Mouse (Mus musculus): ENCODE results near the gene Tmem135. TPM values are rescaled to one million over a fixed set of nuclear protein-coding genes. Genes with fewer than 3 reads are reported as not detected.

The Tmem135 gene
- polyA plus RNA-seq, 1 experiment: not detected

DNA sequence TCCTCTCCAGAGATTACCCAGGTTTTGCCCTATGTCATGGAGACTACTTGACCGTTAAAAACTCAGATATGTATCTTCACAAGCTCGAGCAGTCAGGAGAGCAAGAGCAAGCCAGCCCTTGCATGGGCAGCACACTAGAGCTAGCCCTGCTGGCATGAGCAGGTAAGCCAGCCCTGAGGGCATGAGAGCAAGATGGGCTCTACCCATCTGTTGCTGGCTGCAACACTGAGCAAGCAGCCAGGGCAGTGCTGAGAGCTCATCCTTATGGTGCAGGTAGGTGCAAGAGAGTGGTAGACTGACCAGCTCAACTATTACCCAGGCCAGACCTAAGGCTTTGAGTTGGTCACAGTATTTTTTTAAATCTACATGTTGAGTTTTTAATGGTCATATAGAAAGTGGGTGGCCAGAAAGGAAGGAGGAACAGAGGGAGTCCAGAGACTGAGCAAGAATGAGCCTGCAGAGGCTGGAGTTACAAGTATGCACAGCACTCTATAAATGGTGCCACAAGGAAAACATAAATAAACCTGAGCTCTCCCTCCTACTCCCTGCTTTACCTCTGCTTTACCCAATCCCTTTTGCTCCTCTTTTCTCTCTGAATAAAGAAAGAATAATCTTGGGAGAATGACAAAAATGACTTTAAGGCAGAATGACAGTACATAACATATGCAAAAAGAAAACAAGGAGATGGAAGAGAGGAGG, 156.9 kb downstream of the Tmem135 start:
- WGBS: 94% methylated on average over 2 of the region's 2 CpGs
- Histone ChIP-seq H3K27ac (ENCODE audit: insufficient read depth, low read depth, low read length) (no peak overlapping the region), H3K4me3 (ENCODE audit: insufficient read depth, low read depth, low read length) (no peak overlapping the region), H3K4me1 (ENCODE audit: control insufficient read depth, insufficient read depth, low read length) (peaks cover 2% of the 10 kb centered on the region; the same call in 1 of the 2 replicates)
- TF ChIP-seq CTCF (IDR thresholded peaks at IDR 0.05; ENCODE audit: insufficient read depth, low read depth, low read length) (no peak), POLR2A (IDR thresholded peaks at IDR 0.05; ENCODE audit: insufficient read depth, low read depth, low read length) (no peak)

GRCm38 (mm10) chr7:89242565-89242964, 161.5 kb downstream of the Tmem135 start:
- Histone ChIP-seq H3K27ac (ENCODE audit: insufficient read depth, low read depth, low read length) (no peak overlapping the region), H3K4me1 (ENCODE audit: control insufficient read depth, insufficient read depth, low read length) (no peaks in the 10 kb centered on the region), H3K4me3 (ENCODE audit: insufficient read depth, low read depth, low read length) (no peak overlapping the region)
- 90% methylated on average over 4 of the region's 4 CpGs for WGBS
- TF ChIP-seq CTCF (IDR thresholded peaks at IDR 0.05; ENCODE audit: insufficient read depth, low read depth, low read length) (no peak), POLR2A (IDR thresholded peaks at IDR 0.05; ENCODE audit: insufficient read depth, low read depth, low read length) (no peak)

DNA sequence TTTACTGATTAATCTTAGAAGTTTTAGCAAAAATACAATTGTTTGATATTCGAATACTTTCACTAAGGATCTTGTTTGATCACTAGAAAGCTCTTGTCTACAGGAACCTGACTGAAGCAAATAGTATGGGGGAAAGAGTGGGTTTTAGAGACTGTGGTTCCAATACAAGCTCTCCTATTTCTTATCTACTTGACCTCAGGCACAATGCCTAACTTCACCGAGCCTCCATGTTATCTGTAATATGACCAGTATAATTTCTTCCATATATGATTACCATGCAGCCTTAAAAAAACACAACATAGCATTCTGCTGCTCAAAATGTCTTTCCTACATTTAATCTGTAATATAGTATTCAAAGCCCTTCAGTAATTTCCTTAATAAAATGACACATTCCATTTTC, 161.9 kb downstream of the Tmem135 start:
- no peak overlapping the region for H3K4me3 ChIP-seq (ENCODE audit: insufficient read depth, low read depth, low read length)
- TF ChIP-seq POLR2A (IDR thresholded peaks at IDR 0.05; ENCODE audit: insufficient read depth, low read depth, low read length): no peak
- TF ChIP-seq CTCF (IDR thresholded peaks at IDR 0.05; ENCODE audit: insufficient read depth, low read depth, low read length): no peak
- WGBS: 95% methylated on average over 2 of the region's 2 CpGs

DNA sequence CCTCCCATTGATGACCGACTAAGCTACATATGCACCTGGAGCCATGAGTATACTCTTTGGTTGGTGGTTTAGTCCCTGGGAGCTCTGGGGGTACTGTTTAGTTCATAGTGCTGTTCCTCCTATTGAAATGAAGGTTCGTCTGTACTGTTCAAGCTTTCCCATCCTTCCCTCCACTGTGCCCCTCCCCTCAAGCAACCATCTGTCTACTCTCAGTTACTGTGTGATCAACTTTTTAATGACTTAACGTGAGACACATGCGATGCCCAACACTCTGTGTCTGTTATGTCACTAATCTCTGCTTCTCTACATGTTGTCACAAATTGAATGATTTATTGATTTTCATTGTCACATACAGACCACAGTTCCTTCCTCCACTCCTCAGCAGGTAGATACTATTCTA, 164.4 kb downstream of the Tmem135 start:
- WGBS: 90% methylated on average over 4 of the region's 4 CpGs
- no peak for TF ChIP-seq POLR2A (IDR thresholded peaks at IDR 0.05; ENCODE audit: insufficient read depth, low read depth, low read length)
- no peak for TF ChIP-seq CTCF (IDR thresholded peaks at IDR 0.05; ENCODE audit: insufficient read depth, low read depth, low read length)
- Histone ChIP-seq H3K4me1 (ENCODE audit: control insufficient read depth, insufficient read depth, low read length) (no peaks in the 10 kb centered on the region), H3K27ac (ENCODE audit: insufficient read depth, low read depth, low read length) (no peak overlapping the region), H3K4me3 (ENCODE audit: insufficient read depth, low read depth, low read length) (no peak overlapping the region)

More for the DNA sequence above, 161.9 kb downstream of the Tmem135 start:
- no peak overlapping the region for H3K27ac ChIP-seq (ENCODE audit: insufficient read depth, low read depth, low read length)
- H3K4me1 ChIP-seq (ENCODE audit: control insufficient read depth, insufficient read depth, low read length): no peaks in the 10 kb centered on the region

DNA sequence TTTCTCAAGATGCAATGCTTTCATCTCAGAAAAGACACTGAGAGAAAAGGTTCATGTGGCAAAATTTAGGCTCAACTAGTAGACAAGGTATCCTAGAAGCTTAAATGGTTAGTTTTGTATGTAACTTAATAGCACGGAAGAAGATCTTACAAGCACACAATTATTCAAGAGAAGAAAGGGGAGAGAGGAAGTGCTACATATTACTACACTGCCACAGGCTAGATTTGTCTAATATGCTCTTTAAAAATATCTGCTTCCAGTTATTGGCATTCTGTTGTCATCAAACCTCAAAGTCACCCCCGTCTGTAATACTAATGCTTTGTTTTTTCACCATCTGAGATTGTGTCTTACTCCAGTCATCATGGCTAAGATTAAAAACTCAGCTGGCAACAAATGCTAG, 167.4 kb downstream of the Tmem135 start:
- H3K4me1 ChIP-seq (ENCODE audit: control insufficient read depth, insufficient read depth, low read length): no peaks in the 10 kb centered on the region
- 81% methylated on average over 2 of the region's 2 CpGs for WGBS
- H3K4me3 ChIP-seq (ENCODE audit: insufficient read depth, low read depth, low read length): no peak overlapping the region
- TF ChIP-seq CTCF (IDR thresholded peaks at IDR 0.05; ENCODE audit: insufficient read depth, low read depth, low read length) (no peak), POLR2A (IDR thresholded peaks at IDR 0.05; ENCODE audit: insufficient read depth, low read depth, low read length) (no peak)
- H3K27ac ChIP-seq (ENCODE audit: insufficient read depth, low read depth, low read length): no peak overlapping the region

- WGBS: 81% methylated on average over 4 of the region's 4 CpGs
Measured at GRCm38 (mm10) chr7:89235974-89236507, 168.0 kb downstream of the Tmem135 start.

GRCm38 (mm10) chr7:89232499-89233145, 171.4 kb downstream of the Tmem135 start:
- no peak overlapping the region for H3K27ac ChIP-seq (ENCODE audit: insufficient read depth, low read depth, low read length)
- no peak overlapping the region for H3K4me3 ChIP-seq (ENCODE audit: insufficient read depth, low read depth, low read length)
- TF ChIP-seq POLR2A (IDR thresholded peaks at IDR 0.05; ENCODE audit: insufficient read depth, low read depth, low read length): no peak
- no peak for TF ChIP-seq CTCF (IDR thresholded peaks at IDR 0.05; ENCODE audit: insufficient read depth, low read depth, low read length)
- WGBS: 92% methylated on average over 3 of the region's 3 CpGs
- peaks cover under 1% of the 10 kb centered on the region; the same call in 1 of the 2 replicates for H3K4me1 ChIP-seq (ENCODE audit: control insufficient read depth, insufficient read depth, low read length)

More at GRCm38 (mm10) chr7:89235974-89236507, 168.0 kb downstream of the Tmem135 start:
- no peak overlapping the region for H3K4me3 ChIP-seq (ENCODE audit: insufficient read depth, low read depth, low read length)
- TF ChIP-seq CTCF (IDR thresholded peaks at IDR 0.05; ENCODE audit: insufficient read depth, low read depth, low read length) (no peak), POLR2A (IDR thresholded peaks at IDR 0.05; ENCODE audit: insufficient read depth, low read depth, low read length) (no peak)
- H3K4me1 ChIP-seq (ENCODE audit: control insufficient read depth, insufficient read depth, low read length): no peaks in the 10 kb centered on the region
- no peak overlapping the region for H3K27ac ChIP-seq (ENCODE audit: insufficient read depth, low read depth, low read length)

DNA sequence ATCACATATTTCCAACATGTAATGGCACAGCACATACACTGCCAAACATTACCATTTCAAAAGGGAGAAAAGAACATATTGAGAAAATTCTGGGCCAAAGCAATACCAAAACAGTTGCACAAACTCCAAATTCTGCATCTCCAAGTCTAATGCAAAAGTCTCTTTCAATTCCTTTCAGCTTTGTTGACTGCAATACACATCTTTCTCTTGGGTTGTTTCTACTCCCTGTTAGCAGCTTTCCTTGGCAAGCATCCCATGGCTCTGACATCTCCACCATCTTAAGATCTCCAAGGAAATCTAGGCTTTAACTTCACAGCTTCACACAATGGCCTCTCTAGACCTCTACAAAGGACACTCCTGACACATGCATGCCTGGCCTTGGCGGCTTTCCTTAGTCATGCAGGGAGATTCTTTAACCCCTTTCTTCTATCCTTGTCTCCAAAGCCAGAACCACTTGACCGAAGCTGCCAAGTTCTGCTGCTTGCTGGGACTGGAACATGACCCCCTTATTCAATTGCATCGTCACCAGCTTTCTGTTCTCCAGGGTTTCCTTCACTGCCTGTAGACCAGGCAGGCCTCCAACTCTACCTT, 172.7 kb downstream of the Tmem135 start:
- H3K4me1 ChIP-seq (ENCODE audit: control insufficient read depth, insufficient read depth, low read length): peaks cover 2% of the 10 kb centered on the region; the same call in 1 of the 2 replicates
- H3K4me3 ChIP-seq (ENCODE audit: insufficient read depth, low read depth, low read length): no peak overlapping the region
- no peak for TF ChIP-seq POLR2A (IDR thresholded peaks at IDR 0.05; ENCODE audit: insufficient read depth, low read depth, low read length)
- TF ChIP-seq CTCF (IDR thresholded peaks at IDR 0.05; ENCODE audit: insufficient read depth, low read depth, low read length): no peak
- H3K27ac ChIP-seq (ENCODE audit: insufficient read depth, low read depth, low read length): no peak overlapping the region
- WGBS: 47% methylated on average over 3 of the region's 3 CpGs

DNA sequence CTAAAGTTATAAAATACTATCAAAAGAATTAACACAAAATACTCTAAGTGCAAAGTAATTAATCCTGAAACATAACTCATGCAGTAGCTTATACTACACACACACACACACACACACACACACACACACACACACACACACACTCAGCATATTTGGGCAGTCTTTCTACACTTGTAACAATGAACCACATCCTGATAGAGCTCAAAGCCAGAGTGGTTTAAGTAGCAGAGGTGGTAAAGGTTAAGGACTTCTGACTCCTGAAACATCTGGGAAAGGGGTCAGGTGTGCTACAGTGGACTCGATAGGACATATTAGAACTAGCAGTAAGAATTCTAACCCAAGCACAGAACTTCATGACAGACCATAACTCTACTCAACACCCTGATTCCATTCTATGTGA, 181.4 kb downstream of the Tmem135 start:
- H3K4me3 ChIP-seq (ENCODE audit: insufficient read depth, low read depth, low read length): no peak overlapping the region
- TF ChIP-seq CTCF (IDR thresholded peaks at IDR 0.05; ENCODE audit: insufficient read depth, low read depth, low read length) (no peak), POLR2A (IDR thresholded peaks at IDR 0.05; ENCODE audit: insufficient read depth, low read depth, low read length) (no peak)
- no peak overlapping the region for H3K27ac ChIP-seq (ENCODE audit: insufficient read depth, low read depth, low read length)
- peaks cover 2% of the 10 kb centered on the region; the same call in 1 of the 2 replicates for H3K4me1 ChIP-seq (ENCODE audit: control insufficient read depth, insufficient read depth, low read length)
- WGBS: 88% methylated on average over 1 of the region's 1 CpGs
